Mouse (Mus musculus) lung, postnatal 10 days (tissue): ENCODE data around the gene Ms4a15.

Source experiments
- DNase-seq: peaks from one replicate; pipeline ENCODE4 v3.0.0; 2021

The Ms4a15 gene

GRCm38 (mm10) chr19:10993150-10993549 is at the start of gene Ms4a15:
Gene Ms4a15, minus strand, starts transcription at chr19:10993250.
- no peak for DNase-seq

- no peak for DNase-seq
Measured at GRCm38 (mm10) chr19:11037570-11037969, 44.5 kb upstream of the Ms4a15 start.

GRCm38 (mm10) chr19:11022382-11022781 is 29.3 kb upstream of the Ms4a15 start:
- no peak for DNase-seq

DNA sequence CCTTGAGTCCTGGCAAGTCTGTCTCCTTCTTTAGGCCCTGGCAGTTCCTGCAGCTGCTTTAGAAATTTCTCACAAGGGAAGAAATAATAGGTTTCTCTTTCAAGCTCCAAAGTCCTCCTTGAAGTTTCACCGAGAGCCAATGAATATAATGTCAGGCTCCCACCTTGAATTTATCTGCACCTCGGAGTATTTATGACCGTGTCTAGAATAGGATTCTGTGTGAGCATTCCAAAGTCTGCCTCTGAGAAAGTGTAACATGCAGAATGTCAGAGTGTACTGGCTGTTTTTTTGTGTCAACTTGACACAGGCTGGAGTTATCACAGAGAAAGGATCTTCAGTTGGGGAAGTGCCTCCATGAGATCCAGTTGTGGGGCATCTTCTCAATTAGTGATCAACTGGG is 24.8 kb upstream of the Ms4a15 start, which contains the start of gene Ms4a18:
TSS of gene Ms4a18 (minus strand) at position 141 of the 400 bp plus-strand sequence.
- no peak for DNase-seq

GRCm38 (mm10) chr19:11017251-11017650 is 24.2 kb upstream of the Ms4a15 start:
- no peak for DNase-seq

DNA sequence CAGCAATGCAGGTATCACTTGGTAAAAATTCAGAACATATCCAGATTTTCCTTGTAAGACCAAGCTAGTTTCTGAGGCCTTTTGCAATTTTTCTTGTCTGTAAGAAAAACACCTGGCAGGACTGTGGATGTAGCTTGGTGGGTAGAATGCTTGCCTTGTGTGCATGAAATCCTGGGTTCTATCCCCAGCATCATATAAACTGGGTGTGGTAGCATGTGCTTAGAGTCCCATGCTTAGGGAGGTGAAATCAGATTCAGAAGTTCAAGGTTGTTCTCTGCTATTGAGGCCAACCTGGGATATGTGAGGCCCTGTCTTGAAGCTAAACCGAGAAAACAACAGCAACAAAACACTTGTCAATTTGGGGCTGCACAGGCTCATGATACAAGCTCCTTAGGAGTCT is 22.9 kb upstream of the Ms4a15 start:
- DNase-seq, result no peak

- no peak for DNase-seq
Measured at GRCm38 (mm10) chr19:11015468-11015867, 22.4 kb upstream of the Ms4a15 start.

GRCm38 (mm10) chr19:10991911-10992310 is 1.1 kb downstream of the Ms4a15 start:
- DNase-seq, result no peak

DNA sequence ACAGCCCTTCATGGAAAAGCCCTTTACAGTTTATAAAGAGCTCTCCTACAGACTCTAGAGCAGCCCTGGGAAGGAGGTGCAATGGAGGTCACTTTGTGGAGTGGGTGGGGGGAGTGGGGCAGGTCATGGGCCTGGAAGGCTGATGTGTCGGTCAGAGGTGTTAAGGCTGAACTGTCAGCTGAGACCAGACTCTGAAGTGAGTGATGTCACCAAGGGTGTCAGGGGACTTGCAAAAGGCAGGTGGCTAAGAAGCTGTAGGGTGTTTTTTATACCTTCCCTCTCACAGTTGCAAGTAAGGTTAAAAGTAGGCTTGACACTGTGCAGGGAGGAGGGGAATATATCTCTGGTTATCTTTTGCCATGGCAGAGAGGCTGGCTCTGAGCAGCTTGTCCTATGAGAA is 2.3 kb downstream of the Ms4a15 start:
- DNase-seq, result no peak

GRCm38 (mm10) chr19:10988563-10988962 is 4.5 kb downstream of the Ms4a15 start:
- no peak for DNase-seq

DNA sequence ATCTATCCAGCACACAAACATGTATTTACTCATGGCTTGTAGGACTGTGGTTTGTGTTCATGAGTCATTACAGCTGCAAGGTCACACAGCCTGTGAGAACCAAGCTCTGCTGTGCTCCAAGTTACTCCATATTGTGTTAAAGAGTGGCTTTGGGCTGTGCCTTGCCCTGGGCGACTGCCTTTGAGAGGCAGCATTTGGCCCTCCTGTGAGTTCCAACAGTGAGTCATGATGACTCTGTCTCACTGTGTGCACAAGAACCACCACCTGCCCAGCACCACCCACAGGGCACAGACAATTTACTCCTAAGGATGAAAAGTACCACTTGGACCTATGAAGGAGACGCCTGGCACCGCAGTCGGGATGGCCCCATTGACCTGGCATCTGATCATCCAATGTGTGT is 7.2 kb downstream of the Ms4a15 start:
- DNase-seq, result no peak

GRCm38 (mm10) chr19:10984551-10984950 is 8.5 kb downstream of the Ms4a15 start:
- peak; percentile 25 for DNase-seq

DNA sequence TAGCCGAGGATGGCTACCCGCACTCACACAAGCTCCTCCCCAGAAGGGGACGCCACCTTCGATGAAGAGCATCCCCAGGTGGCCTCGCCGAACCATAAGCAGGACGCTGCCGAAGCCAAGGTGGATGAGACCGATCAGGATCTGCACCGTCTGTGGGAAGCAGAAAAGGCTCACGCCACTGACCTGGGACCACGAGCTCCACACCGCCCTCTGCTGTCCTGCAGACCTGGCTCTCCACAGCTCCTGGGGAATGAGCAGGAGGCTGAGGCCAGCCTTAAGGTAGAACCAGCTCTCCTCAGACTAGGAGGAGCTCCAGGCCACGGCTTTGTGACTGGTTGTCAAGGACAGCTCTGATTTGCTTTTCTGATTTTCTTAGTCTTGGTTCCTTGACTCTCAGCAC is 9.9 kb downstream of the Ms4a15 start:
- DNase-seq, result peak; percentile 57

- DNase-seq, result no peak
Measured at GRCm38 (mm10) chr19:10980210-10980609, 12.8 kb downstream of the Ms4a15 start.

DNA sequence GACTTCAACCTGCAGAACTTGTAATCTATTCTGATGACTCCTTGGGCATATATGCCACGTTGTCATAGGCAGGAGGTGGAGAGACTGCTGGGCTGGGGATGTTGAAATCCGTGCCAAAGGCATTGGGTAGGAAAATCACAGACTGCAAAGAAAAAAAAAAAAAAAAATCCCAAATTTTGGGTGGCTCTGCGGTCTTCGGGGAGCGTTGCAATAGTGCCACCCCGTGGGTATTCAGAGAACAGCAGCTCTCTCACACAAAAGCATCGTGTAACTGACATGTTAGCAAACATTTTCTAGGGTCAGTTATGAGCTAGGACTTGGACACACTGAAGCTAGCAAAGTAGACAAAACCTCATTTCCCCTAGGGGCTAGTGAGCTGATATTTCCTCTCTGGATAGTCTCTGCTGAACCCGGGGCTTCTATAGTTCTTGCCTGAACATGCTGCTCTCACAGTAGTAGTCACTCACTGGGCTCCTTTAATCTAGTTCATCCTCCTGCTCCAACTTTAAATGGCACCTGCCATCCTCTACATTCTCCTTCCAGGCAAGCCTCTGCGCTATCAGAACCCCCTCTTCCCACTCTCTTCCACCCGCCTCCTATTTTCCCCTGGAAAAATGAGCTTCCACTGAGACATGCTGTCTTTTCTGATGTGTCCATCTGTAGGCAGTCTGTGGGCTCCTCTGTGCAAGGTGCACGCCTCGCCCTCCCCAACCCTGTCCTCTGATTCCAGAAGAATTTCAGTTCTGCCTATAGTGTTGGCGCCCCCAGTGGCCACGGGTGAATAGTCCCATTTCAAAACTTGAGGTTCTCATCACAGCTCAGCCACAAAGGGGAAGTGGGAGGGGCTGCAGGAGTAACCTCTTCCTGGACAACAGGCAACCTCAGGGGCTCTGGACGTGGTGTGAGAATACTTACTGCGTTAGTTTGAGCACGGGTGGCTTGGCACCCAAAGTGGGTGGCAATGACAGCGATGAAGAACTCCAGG is 13.6 kb downstream of the Ms4a15 start:
- peak; percentile 93 for DNase-seq

GRCm38 (mm10) chr19:10976318-10976717 is 16.7 kb downstream of the Ms4a15 start:
- DNase-seq, result peak; percentile 51

DNA sequence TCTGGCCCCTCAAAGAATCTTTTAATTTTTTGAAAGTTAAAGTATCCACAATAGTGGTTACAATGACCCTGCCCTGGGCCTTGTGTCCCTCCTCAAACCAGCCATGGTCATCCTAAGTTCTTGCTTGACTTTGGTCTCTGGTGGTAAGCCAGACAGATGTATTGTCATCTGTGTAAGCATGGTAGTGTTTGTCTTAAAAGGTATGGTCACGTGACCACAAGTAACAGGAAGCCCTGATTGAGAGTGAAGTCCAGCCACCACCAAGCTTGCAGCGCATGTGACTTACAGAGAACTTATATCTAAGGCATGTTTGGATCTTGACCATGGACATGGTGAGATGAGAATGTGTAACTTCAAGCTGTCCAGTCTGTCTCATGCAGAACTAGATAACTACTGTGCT is 17.9 kb downstream of the Ms4a15 start:
- no peak for DNase-seq

GRCm38 (mm10) chr19:10974238-10974865 is 18.7 kb downstream of the Ms4a15 start, which contains the start of gene Ms4a10:
Gene Ms4a10, minus strand, starts transcription at chr19:10974670.
- DNase-seq, result peak; percentile 36

DNA sequence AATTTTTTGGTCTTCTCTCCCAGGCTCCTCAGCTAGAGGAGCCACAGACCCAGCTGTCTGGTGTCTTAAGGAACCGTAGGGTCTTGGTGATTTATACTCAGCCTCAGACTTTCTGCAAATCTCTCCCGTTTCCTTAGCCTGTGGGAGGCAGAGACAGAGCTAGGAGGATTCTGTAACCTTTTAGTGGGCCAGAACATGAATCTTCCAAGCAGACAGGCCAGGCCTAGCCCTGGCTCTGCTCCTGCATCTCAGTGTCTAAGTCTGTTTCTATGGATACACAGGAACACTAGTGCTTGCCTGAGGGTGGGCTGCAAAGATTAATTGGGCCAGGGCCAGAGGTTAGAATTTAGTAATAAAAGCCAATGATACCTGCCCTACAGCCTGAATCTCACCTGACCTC is 19.9 kb downstream of the Ms4a15 start:
- no peak for DNase-seq

DNA sequence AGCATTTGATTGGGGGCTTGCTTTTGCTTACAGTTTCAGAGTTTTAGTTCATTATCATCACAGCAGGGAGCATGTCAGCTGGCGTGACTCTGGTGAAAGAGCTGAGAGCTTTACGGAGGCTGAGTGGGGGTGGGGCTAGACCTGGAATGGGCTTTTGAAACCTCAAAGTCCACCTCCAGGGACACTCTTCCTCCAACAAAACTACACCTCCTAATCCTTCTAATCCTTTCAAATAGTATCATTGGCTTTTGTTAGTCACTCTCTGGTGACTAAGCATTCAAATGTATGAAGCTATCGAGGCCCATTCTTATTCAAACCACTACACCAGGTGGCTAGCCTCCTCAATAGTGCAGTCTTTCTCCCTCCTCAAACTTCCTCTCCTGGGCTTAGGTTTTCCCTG is 20.4 kb downstream of the Ms4a15 start:
- DNase-seq, result no peak

GRCm38 (mm10) chr19:10970457-10970856 is 22.6 kb downstream of the Ms4a15 start:
- DNase-seq, result no peak

DNA sequence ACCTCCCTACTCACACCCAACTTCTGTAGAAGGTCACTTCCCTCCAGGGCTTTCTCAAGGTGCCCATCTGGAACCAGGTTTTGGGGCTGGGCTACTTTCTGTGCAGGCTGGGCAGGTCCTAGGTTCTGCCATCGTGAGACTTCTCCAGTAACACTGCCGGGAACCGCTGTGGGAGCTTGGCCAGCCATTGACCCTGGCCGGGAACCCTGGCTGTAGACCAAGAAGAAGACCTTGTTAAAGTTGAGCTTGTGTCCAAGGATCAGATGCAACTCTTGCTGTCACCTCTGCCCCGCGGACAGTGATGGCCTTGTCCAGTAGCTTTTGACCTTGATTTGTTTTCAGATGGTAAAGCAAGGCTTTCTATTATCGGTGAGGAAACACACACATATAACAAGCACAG is 24.5 kb downstream of the Ms4a15 start:
- no peak for DNase-seq

- DNase-seq, result no peak
Measured at GRCm38 (mm10) chr19:10965721-10966120, 27.3 kb downstream of the Ms4a15 start.

GRCm38 (mm10) chr19:10959978-10960346 is 33.1 kb downstream of the Ms4a15 start:
- no peak for DNase-seq
